Mouse (Mus musculus) olfactory bulb, adult 2 months (tissue): ENCODE data around the gene Ankrd42. TPM values are rescaled to one million over a fixed set of nuclear protein-coding genes. Genes with fewer than 3 reads are reported as not detected.
A peak's percentile ranks its signal among the peaks of the same experiment; 100 is the strongest.

ENCODE experiments used
- H3K27ac ChIP-seq: fragments of 200-500 bp; 2 replicates; pipeline ENCODE4 v1.5.1; 2012; ENCODE audit warnings: low read depth, low read length; ENCODE audit not compliant: insufficient read depth
- H3K4me1 ChIP-seq: fragments of 200-500 bp; 2 replicates; pipeline ENCODE4 v1.6.1; 2012; ENCODE audit warnings: low read length; ENCODE audit not compliant: control insufficient read depth, insufficient read depth
- H3K4me3 ChIP-seq: fragments of 200-500 bp; 2 replicates; pipeline ENCODE4 v1.5.1; 2012; ENCODE audit warnings: mild to moderate bottlenecking, low read depth, low read length, moderate library complexity; ENCODE audit not compliant: insufficient read depth
- CTCF ChIP-seq: fragments of 200-500 bp; IDR thresholded peaks from 2 replicates; pipeline ENCODE4 v1.5.1; 2012; ENCODE audit warnings: low read depth, mild to moderate bottlenecking, low read length, moderate library complexity; ENCODE audit not compliant: insufficient read depth
- POLR2A ChIP-seq: fragments of 200-500 bp; IDR thresholded peaks from 2 replicates; pipeline ENCODE4 v1.6.1; 2012; ENCODE audit warnings: mild to moderate bottlenecking, low read depth, low read length, moderate library complexity; ENCODE audit not compliant: insufficient read depth
- WGBS: fragments of 180-500 bp; shearing (Covaris S2); methylation state at CpG from one replicate; pipeline ENCODE4 v1.1.7; 2018; 5-methylcytosine and 5-hydroxymethylcytosine counted together
- polyA plus RNA-seq: library from polyadenylated mRNA; stranded (reverse); fragments of >200 nt; gene quantifications from 2 replicates; pipeline ENCODE4 v1.2.4, GENCODE M21; 2012; ENCODE audit warnings: low replicate concordance; ENCODE audit not compliant: missing spikeins, insufficient read depth, insufficient read length

Ankrd42 gene
- polyA plus RNA-seq, 1 experiment = not detected

- Histone ChIP-seq H3K4me1 (no peaks in the 10 kb centered on the region), H3K27ac (no peak overlapping the region), H3K4me3 (no peak overlapping the region)
- TF ChIP-seq CTCF (no peak), POLR2A (no peak)
- WGBS = 84% methylated on average over 2 of the region's 2 CpGs
Measured at GRCm38 (mm10) chr7:92546763-92547162, 90.2 kb downstream of the Ankrd42 start.

GRCm38 (mm10) chr7:92532351-92533036, 104.4 kb downstream of the Ankrd42 start:
- no peak overlapping the region for H3K4me3 ChIP-seq
- peaks cover 2% of the 10 kb centered on the region; the same call in 1 of the 2 replicates for H3K4me1 ChIP-seq
- H3K27ac ChIP-seq = peak overlapping the region; percentile 55; the same call in 1 of the 2 replicates
- no peak for TF ChIP-seq POLR2A
- TF ChIP-seq CTCF = no peak
- 24% methylated on average over 6 of the region's 6 CpGs for WGBS

Other genes starting within 250 kb of the Ankrd42 start
- gene Ccdc90b, start 76.0 kb downstream of the Ankrd42 start, polyA plus RNA-seq = not detected in 2 replicates
- gene Pcf11, start 32.8 kb upstream of the Ankrd42 start, polyA plus RNA-seq = 50.6 and 76.3 TPM in 2 replicates
- not detected in 2 replicates for gene Rab30, start 104.5 kb upstream of the Ankrd42 start, polyA plus RNA-seq
- gene Ddias, start 237.1 kb upstream of the Ankrd42 start, polyA plus RNA-seq = not detected in 2 replicates
- not detected in 2 replicates for gene Prcp, start 237.3 kb upstream of the Ankrd42 start, polyA plus RNA-seq